Mouse (Mus musculus): ENCODE results near the gene Arpc4.
"Not testable (repeated sequence)": the region's sequence is repeated elsewhere in the genome, so short reads cannot be mapped to it uniquely, and the experiment has no call there.

The Arpc4 gene

DNA sequence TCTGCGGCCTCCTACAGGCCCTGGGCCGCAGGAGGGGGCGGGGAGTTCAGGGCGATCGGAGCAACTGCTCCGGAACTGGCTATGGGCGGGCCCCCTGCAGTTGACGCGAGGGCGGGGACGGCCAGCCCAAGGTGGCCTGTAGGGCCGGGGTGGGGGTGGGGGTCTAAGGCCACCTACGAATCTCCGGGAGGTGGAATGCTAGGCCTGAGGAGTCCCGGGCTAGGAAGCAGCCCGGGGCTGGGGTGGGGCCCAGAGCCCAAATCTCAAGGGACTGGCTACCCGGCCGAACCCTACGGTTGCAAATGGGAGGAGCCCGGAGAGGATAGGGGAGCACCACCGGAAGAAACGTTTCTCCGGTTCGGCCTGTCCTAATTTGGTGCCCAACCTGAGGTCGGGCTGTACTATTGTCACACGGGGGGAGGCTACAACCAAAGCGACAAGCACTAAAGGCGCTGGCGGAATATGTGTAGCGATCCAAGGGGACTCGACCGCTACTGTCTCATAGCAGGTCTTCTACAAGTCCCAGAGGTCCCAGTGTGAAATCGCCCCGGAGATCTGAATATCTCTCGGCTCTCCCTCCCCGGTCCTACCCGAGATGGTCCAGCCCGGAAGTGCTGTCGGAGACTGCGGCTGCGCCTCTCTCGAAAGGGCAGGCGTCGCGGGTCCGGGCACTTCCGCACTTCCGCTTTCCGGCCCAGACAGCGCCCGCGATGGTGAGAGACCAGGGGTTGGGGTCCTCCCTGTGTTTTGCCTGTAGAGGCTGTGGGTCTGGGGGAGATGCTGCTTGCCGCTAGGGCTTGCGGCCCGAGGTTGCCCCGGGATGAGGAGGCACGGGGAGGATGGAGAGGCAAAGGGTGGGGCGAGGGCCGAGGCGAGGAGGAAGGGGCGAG is at the start of gene Arpc4, which contains the start of gene Tada3:
Gene Arpc4 (plus strand): TSS at position 620 of the 890 bp plus-strand sequence.
Gene Tada3 (minus strand): TSS at position 388 of the 890 bp plus-strand sequence.
- in situ Hi-C loops (cut with MboI): loop anchor here (5.0 kb wide), 1 partner anchor 50 kb away; the partner anchor contains the start of gene Ogg1

DNA sequence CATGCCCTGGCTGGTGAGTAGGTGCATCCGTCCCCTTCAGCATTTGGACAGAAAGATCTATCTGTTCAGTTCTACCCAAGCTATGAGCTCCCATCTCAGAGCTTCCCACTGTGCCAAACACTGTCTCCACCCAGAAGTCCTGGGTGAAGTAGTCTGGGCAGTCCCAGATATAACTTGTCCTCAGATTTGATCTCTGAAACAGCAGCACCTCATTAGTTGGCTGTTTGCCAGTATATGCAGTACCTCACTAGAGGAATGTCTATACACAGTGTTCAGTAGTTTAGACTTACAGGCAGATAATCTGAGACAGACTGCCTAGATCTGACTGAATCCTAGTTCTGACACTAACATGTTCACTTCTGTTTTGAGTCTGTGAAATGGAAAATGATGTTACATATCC is 48.5 kb upstream of the Arpc4 start:
- in situ Hi-C loops (cut with MboI): loop anchor here (5.0 kb wide), 1 partner anchor 48 kb away; the partner anchor contains the start of genes Arpc4 and Tada3

DNA sequence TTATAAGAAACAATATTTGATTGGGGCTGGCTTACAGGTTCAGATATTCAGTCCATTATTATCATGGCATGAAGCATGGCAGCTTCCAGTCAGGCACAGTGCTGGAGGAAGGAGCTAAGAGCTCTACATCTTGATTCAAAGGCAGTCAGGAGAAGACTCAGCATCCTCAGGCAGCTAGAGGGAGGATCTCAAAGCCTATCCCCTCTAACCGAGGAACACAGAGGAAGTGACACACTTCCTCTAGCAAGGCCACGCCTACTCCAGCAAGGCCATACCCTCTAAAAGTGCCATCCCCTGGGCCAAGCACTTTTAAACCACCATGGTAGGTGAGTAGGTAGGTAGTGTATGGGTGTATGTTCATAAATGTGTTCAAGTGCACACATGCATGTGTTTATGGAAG is 47.4 kb upstream of the Arpc4 start:
- in situ Hi-C loops (cut with MboI): no loop called here

DNA sequence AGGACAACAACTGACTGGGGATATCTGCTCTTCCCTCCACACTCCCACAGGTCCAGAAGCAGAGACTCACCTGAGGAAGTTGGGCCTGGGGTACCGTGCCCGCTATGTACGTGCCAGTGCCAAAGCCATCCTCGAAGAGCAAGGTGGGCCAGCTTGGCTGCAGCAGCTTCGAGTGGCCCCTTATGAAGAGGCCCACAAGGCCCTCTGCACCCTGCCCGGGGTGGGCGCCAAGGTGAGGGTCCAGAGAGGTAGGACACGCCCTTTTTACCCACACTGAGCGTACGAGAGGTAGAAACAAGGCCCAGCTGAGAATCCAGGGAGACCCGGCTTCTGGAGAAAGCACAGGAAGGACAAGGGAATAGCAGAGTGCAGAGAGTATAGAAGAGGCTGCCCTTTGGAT is 46.2 kb upstream of the Arpc4 start:
- in situ Hi-C loops (cut with MboI): no loop called here

DNA sequence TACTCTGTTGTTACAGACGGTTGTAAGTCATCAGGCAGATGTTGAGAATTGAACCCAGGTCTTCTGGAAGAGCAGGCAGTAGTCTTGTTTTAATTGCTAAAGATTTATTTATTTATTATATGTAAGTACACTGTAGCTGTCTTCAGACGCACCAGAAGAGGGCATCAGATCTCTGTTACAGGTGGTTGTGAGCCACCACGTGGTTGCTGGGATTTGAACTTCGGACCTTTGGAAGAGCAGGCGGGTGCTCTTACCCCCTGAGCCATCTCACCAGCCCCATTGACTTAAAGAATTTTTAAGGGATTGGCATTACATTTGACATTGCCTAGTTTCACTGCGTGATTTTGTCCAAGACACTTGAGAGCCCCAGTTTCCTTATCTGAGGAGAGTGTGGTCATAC is 45.2 kb upstream of the Arpc4 start:
- in situ Hi-C loops (cut with MboI): not testable (repeated sequence)

DNA sequence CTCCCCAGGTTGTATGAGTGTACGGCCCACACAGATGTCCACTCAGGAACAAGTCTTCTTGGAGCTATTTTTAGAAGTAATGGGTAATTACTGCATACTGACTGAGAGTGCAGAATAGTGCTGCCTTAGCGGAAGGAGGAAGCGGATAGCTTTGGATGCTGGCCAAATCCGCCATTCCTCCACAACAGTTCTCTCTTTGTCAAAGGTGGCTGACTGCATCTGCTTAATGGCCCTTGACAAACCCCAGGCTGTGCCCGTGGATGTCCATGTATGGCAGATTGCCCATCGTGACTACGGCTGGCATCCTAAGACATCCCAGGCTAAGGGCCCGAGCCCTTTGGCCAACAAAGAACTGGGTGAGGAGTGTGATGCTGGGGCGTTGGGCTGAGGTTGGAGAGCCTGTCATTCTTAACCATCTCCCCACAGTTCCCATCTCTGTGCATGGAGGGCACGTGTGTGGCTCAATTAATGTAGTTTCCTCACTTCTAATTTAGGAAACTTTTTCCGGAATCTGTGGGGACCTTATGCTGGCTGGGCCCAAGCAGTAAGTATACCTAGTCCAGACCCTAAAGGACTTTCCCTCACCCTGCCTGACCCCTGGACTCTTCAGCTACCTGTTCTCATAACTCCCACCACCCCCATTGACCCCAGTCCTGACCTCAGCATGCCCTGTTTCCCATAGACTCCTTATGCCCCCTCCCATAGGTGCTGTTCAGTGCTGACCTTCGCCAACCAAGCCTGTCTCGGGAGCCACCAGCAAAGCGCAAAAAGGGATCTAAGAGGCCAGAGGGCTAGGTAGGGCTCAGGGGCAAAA is 44.6 kb upstream of the Arpc4 start:
- in situ Hi-C loops (cut with MboI): no loop called here

DNA sequence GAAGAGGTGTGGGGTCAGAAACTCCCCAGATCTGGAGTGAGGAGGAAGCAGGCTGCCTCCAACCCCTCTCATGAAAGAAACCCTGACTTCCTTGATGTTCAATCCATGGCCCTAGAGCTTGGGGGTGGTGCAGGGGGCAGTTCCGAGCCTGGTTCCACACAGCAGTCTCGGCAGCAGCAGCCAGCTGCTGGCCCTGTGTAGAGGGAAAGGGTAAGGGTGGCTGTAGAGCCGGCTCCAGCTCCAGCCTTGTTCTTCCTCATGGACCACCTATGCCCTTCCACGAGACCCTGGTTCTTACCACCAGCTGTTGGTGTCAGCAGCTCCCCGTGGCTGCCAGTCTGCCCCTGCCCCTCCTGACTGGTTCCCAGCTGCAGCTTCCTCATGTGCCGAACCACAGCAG is 43.7 kb upstream of the Arpc4 start:
- in situ Hi-C loops (cut with MboI): no loop called here

DNA sequence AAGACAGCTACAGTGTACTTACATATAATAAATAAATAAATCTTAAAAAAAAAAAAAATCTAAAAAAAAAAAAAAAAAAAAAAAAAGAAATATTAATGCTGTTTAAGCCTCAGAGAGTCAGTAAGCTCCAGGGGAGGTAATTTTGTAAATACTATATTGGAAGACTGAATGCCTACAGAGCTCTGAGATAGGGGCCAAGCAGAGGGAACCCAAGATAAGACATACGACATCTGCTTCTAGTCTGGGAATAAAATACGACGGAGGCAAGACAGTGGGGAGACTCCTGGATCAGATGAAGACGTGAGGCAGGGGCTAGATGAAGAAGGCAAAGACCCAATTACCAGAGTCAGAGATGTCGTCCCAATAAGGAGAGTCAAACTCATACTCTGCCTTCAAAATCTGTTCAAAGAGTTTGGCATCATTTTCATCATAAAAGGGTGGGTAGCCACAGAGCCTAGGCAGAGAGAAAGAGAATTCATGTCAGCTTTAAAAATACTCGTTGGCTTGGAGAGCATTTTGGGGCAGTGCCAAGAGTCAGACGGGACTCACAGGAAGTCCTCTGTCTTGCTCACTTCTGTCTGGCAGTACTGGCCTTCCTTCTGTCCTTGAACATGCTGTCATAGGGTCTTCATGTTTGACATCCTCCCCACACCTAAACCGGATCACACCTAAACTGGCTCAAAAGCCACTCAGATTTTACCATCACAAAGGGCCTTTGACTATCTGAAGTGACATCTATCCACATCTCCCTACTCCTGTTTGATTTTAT is 40.9 kb upstream of the Arpc4 start:
- in situ Hi-C loops (cut with MboI): no loop called here

DNA sequence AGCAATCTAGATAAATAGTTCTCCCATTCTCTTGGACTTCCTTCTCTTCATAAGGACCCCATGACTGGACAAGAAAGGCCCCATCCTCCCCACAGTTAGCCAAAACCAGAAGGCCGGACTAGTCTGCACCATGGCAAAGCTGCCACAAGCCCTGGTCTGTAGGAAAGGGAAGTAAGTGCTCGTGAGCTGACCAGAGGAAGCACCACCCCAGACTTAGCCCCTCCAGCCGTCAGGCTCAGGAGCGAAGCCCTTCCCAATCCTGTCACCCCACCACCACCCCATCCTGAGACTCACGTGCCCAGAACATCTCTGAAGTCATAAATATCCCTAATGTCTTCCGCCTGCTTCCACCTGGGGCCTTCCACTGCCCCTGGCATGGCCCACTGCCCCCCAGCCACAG is 36.3 kb upstream of the Arpc4 start:
- in situ Hi-C loops (cut with MboI): no loop called here

DNA sequence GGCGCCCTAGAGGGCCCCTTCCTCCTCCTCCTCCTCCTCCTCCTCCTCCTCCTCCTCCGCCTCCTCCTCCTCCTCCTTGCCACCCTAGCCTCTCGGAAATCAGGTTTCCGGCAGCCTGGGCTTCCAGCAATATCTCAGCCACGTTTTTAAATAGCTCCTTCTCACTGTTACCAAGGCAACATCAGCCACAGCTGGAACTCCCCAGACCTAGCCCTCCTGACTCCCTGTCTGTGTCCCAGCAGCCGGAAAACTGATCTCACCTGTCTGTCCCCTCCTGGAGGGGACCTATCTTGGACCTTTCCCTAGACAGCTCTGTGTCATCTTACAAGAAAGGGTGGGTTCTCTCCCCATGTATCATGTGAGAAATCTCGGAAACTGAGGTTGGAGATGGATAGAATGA is 35.6 kb upstream of the Arpc4 start:
- in situ Hi-C loops (cut with MboI): no loop called here

DNA sequence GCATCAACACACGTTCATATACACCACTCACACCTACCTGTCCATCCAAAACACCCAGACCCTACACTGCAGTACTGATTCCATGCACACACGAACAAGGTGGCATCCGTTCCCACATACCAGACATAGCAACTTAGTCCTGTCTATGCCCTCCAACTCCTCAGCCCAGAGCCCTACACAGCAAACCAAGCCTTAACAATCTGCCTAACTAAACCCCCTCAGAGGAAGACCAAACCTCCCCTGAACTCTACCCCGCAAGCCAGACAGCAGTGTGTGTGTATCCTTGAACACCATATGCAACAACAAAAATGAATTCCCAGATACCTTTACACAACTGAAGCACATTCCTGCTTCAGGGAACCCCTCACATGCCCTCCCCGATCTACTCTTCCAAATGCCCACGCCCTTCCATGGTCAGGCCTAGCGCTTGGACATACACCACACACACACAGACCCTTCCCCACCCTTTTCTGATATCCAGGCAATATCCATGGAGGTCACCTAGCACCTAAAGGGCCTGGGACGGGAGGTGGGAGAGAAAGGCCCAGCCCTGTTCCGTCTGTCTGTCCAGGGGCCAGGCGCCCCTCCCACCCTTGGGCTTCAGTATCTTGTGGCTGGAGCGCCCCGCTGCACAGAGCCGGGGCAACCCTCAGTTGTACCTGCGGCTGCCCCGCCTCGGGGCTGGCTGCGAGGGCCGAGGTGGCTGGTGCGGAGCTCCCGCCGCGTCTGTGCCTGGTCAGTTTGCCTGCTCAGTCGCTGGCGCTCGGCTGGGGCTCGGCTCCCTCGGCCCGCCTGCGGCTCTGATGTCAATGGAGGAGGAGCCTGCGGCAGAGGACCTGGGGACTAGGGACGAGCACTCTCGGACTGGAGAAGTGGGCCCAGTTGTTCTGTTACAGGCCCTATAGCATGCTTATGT is 34.5 kb upstream of the Arpc4 start, which contains the start of gene Camk1:
Gene Camk1 (minus strand): TSS at position 808 of the 916 bp plus-strand sequence.
- in situ Hi-C loops (cut with MboI): no loop called here

DNA sequence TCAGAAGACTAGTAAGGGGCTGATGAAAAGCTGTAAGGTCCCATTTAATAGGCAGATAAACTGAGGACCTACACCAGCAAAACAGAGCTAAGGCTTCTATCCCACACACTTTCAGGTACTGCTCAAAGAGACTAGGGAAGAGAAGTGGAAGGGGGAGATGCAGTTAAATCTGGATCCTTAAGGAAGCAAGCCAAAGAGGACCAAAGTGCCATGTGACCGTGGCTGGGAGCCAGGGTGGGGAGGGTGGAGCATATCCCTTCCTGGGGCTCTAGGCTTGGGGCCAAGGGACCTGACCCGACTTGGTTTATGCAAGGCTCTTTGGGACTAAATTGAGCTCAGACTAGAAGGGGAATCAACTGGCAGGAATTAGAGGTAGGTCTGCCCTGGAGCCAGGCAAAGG is 33.6 kb upstream of the Arpc4 start:
- in situ Hi-C loops (cut with MboI): no loop called here

DNA sequence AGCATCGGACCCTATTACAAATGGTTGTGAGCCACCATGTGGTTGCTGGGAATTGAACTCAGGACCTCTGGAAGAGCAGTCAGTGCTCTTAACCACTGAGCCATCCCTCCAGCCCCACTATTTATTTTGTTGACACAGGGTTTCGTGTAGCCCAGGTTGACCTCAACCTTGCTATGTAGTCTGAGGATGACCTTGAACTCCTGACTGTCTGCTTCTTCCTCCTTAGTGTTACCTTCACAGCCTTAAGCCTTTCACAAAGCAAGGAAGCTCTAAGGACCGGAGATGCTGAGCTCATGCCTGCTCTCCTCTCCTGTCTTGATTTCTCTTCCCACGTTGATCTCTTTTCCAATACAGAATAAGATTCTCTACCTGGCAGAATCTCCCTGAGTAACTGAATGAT is 31.0 kb upstream of the Arpc4 start:
- in situ Hi-C loops (cut with MboI): no loop called here

DNA sequence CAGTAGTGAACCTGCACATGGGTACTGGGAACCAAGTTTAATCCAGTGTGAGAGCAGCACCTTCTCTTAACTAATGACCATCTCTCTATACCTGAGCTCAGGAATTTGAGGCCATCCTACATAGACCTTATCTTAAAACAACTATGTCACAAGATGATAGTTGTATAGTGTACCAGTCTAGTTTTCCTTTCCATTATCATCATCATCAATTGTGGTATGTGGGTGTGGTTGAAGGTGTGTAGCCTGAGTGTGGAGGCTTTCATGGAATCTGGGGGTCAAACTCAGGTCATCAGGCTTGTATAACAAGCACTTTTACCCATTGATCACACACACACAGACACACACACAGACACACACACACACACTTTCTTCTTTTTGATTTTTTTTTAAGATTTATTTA is 27.4 kb upstream of the Arpc4 start:
- in situ Hi-C loops (cut with MboI): no loop called here

DNA sequence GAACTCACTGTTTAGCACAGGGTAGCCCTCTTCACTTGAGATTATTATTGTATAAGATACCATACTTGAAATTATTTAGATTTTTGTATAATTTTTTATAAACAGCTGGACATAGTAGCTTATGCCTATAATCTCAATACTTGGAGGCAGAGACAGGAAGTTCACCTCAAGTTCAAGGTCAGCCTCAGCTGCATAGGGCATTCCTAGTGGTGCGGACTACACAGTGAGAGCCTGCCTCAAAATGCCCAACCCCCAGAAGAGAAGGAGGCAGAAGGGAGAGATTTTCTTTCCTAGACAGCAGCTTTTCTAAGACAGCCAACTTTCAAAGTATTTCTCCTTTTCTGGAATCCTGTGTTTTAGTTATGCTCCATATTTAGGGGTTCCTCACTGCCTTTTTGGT is 26.8 kb upstream of the Arpc4 start:
- in situ Hi-C loops (cut with MboI): no loop called here

DNA sequence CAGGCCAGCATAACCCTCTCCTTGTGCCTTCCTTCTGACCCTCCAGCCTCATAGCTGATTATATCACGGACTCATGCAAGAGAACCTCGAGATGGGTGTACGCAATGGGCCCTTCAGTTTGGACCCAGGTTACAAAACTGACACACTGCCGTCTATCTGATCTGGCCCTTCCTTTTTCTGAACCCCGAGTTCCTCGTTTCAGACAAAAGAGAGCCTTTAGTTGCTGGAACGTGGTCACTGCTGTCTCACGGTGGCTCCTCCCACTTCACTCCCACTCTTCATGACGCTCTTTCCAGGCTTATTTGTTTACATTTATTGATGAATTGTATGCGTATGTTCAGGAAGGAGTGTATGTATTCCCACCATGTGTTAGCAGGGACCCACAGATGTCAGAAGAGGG is 26.3 kb upstream of the Arpc4 start:
- in situ Hi-C loops (cut with MboI): no loop called here

DNA sequence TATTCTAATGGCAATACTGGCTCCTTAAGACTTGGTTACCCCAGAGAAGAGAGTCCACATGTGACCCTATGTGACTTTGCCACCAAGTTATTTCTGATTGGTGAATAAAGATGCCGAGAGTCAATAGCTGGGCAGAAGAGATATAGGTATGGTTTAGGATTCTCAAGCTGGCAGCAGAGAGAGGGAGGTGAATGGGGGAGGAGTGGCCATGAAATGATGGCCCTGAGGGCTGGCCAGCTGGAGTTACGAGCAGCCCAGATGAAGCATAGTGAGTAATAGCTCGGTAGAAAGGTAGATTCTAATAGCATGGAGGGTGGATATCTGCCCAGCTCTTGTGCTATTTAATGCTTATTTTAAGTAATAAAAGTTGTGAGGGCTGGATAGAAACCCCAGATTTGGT is 25.1 kb upstream of the Arpc4 start:
- in situ Hi-C loops (cut with MboI): no loop called here

DNA sequence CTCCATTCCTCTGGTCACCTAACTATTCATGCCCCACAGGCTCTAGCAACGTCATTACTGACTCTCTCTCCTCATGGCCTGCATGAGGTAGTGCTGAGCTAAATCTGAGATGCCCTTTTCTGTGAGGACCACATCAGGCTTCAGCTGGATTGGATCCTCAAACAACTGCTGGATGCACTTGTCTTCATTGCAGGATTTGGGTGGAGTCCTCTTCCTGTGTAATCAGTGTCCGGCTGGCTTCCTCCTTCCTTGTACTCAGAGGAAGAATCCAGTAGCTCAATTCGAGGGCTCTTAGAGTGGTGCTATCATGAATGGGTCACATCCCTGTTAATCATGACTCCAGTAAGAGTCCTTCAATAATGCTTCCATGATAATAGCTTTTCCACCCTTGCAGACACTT is 24.2 kb upstream of the Arpc4 start:
- in situ Hi-C loops (cut with MboI): no loop called here

DNA sequence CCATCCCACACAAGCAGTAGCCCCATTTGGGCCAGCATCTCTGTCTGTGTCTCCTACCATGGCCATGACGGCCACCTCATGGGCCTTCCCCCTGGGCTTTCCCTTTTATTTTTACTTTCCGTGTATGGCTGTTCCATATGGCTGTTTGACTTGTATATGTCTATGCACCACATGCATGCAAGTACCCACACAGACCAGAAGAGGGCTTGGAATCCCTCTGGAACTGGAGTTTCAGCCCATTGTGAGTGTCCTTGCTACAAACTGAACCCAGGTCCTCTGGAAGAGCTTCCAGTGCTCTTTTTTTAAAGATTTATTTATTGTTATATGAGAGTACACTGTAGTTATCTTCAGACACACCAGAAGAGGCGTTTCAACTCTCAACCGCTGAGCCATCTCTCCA is 16.4 kb upstream of the Arpc4 start:
- in situ Hi-C loops (cut with MboI): no loop called here

DNA sequence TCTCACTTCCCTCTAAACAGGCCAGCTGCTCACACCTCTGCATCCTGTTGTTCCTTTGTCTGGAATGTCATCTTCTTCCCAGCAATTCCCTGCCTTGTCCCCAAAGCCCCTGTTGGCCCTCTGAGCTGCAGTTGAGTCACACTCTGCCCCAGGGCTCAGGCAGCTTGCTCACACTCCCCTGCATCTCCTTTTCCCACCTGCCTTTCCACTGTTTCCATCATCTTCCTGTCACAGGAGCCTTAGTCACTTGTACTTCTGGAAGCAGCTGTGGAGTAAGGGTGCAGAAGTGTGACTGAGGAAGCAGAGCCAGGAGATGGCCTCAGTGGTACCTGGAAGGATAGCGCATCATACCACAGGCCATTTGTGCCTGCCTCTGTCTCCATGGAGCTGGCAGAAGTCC is 15.7 kb upstream of the Arpc4 start:
- in situ Hi-C loops (cut with MboI): no loop called here

Data from mature B cell (primary cell).